Mouse (Mus musculus) embryonic facial prominence, embryonic 10.5 days (tissue): ENCODE results near the gene Asb6. TPM values are rescaled to one million over a fixed set of nuclear protein-coding genes. Genes with fewer than 3 reads are reported as not detected.
A peak's percentile ranks its signal among the peaks of the same experiment; 100 is the strongest.

Experiments
- DNase-seq: peaks from one replicate; pipeline ENCODE4 v3.0.0-alpha.2; 2017; ENCODE audit warnings: low spot score
- H3K27ac ChIP-seq: fragments of 300-500 bp; sonication (generic); replicated peaks from 2 replicates; pipeline ENCODE4 v1.5.1; 2016; ENCODE audit warnings: mild to moderate bottlenecking
- H3K27me3 ChIP-seq: fragments of 300-500 bp; sonication (generic); replicated peaks from 2 replicates; pipeline ENCODE4 v1.6.1; 2016; ENCODE audit warnings: low read depth, mild to moderate bottlenecking; ENCODE audit not compliant: poor library complexity, severe bottlenecking
- H3K36me3 ChIP-seq: fragments of 300-500 bp; sonication (generic); replicated peaks from 2 replicates; pipeline ENCODE4 v1.6.1; 2016; ENCODE audit warnings: mild to moderate bottlenecking, moderate library complexity
- H3K4me1 ChIP-seq: fragments of 300-500 bp; sonication (generic); 2 replicates; pipeline ENCODE4 v1.6.1; 2016
- H3K4me3 ChIP-seq: fragments of 300-500 bp; sonication (generic); 2 replicates; pipeline ENCODE4 v1.5.1; 2016; ENCODE audit warnings: mild to moderate bottlenecking, moderate library complexity
- H3K9me3 ChIP-seq: fragments of 300-500 bp; sonication (generic); 2 replicates; pipeline ENCODE4 v1.6.1; 2016; ENCODE audit warnings: mild to moderate bottlenecking
- WGBS: fragments of 180-500 bp; shearing (Covaris S2); methylation state at CpG from one replicate; pipeline ENCODE4 v1.1.7; 2016; 5-methylcytosine and 5-hydroxymethylcytosine counted together
- polyA plus RNA-seq: library from polyadenylated mRNA; unstranded; fragments of >200 nt; fragmentation: Nextera tagmentation; extraction: Ambion mirVana; gene quantifications from 2 replicates; pipeline ENCODE4 v1.2.1, GENCODE M21; 2016

Asb6 gene
- polyA plus RNA-seq, result 53.9 and 56.0 TPM in 2 replicates

GRCm38 (mm10) chr2:30830283-30830795 lies at the start of gene Asb6:
Asb6 (minus strand) TSS chr2:30830333.
- Histone ChIP-seq H3K4me1 (peaks cover 80% of the 10 kb centered on the region), H3K9me3 (no peaks in the 10 kb centered on the region), H3K27me3 (no peaks in the 10 kb centered on the region), H3K4me3 (no peak within 1 kb of the TSS; the same call in 1 of the 2 replicates), H3K27ac (peak within 1 kb of the TSS; percentile 79), H3K36me3 (peaks cover 15% of the 10 kb centered on the region)
- peak; percentile 79 for DNase-seq
- WGBS, result 8% methylated on average over 4 of the region's 4 CpGs

DNA sequence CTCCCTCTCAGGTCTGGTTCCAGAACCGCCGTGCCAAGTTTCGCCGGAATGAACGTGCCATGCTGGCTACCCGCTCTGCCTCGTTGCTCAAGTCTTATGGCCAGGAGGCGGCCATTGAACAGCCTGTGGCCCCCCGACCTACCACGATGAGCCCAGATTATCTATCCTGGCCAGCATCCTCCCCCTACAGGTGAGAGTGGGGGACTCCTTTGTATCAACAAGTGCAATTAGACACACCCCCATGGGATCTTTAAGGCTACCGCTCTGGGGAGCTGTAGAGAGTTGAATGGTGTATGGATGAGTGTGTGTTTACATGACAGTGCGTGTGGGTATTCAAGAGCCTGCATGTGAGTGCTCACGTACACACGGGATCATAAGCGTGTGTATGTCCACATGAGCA lies 49.3 kb upstream of the Asb6 start:
- H3K36me3 ChIP-seq, result peaks cover 69% of the 10 kb centered on the region

DNA sequence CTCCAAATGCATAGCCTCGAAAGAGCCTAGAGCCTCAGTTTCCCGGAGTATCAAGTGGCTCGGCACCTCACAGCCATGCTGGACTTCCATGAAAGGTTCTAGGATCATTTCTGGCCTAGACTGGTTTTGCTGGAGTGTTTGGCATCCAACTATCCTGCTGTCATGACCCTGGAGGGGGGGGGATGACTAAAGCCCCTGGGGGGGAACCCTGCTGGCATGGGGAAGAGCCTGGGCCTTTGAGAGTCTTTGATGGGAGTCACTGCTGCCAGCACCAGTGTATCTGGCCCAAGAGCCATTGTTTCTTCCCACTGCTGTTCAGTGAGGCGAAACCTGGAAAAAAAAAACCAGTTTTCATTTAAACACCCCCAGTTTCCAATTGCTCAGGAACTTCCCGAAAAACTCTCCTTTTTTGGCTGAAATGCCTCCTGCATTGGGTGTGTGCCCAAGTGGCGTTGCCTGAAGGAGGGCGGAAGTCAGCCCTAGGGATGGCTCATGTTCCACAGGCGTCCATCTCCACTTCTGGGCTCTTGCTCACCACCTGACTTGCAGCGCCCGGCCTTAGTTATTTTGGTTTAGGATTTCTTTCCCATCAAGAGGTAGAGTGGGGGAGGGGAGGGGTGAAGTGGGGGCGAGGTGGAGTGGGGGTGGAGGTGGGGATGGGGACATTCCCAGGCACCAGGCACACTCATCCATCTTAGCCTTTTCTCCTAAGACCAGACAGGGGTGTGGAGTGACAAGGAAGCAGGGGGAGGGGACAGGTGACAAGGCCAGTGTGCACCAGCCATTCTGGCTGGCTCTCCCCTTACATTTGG lies 45.7 kb upstream of the Asb6 start:
- peak overlapping the region; percentile 5; the same call in 1 of the 2 replicates for H3K4me3 ChIP-seq
- H3K4me1 ChIP-seq, result peaks cover 59% of the 10 kb centered on the region
- H3K9me3 ChIP-seq, result no peaks in the 10 kb centered on the region
- peaks cover 34% of the 10 kb centered on the region for H3K36me3 ChIP-seq
- H3K27ac ChIP-seq, result peak overlapping the region; percentile 79
- no peaks in the 10 kb centered on the region for H3K27me3 ChIP-seq
- WGBS, result 31% methylated on average over 11 of the region's 11 CpGs
- peak; percentile 64 for DNase-seq

More for the DNA sequence above, 49.3 kb upstream of the Asb6 start:
- no peak overlapping the region for H3K4me3 ChIP-seq
- no peak for DNase-seq
- no peaks in the 10 kb centered on the region for H3K27me3 ChIP-seq
- no peak overlapping the region for H3K27ac ChIP-seq
- 94% methylated on average over 15 of the region's 15 CpGs for WGBS
- no peaks in the 10 kb centered on the region for H3K9me3 ChIP-seq
- H3K4me1 ChIP-seq, result peaks cover 23% of the 10 kb centered on the region

DNA sequence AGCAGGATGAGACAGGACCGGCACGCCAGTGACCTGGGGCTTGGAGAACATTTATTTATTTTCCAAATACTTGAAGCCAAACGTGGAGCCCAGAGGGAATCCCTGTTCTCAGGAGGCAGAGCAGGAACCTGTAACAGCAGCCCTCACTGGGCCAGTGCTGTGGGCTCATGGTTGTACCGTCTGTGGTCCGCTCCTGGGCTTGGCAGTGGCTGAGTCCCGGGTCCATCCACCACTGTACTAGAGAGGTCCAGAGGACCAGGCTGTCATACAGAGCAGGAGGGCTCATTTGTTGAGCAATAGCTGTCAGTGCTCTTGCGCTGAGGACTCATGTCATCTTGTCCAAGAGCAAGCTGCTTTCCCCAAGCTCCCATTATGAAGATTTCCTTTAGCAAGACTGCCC lies 45.0 kb upstream of the Asb6 start:
- Histone ChIP-seq H3K27me3 (no peaks in the 10 kb centered on the region), H3K4me3 (peak overlapping the region; percentile 5; the same call in 1 of the 2 replicates), H3K36me3 (peaks cover 27% of the 10 kb centered on the region), H3K4me1 (peaks cover 65% of the 10 kb centered on the region), H3K27ac (peak overlapping the region; percentile 79), H3K9me3 (no peaks in the 10 kb centered on the region)
- WGBS, result 62% methylated on average over 7 of the region's 7 CpGs
- no peak for DNase-seq

DNA sequence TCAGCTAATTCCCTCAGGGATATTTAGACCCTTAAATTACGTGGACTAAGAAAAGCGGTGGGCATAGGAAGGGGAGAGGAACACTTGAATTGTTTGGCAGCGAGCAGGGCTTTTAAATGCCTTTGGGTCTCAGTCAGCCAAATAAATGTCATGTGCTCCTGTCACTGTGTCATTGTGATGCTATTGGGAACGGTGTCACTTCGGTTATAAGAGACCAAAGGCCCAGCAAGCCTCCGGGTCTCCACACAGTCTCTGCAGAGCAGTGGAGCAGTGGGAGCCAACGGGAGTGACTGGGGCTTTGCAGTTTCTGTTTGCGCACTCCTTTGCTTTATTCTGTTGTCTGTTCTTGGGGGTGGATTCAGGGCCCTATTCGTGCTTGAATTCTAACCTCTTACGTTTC lies 44.3 kb upstream of the Asb6 start:
- Histone ChIP-seq H3K4me3 (no peak overlapping the region), H3K9me3 (no peaks in the 10 kb centered on the region), H3K27ac (peak overlapping the region; percentile 79), H3K36me3 (peaks cover 21% of the 10 kb centered on the region), H3K27me3 (no peaks in the 10 kb centered on the region), H3K4me1 (peaks cover 68% of the 10 kb centered on the region)
- DNase-seq, result no peak
- 37% methylated on average over 10 of the region's 10 CpGs for WGBS

- Histone ChIP-seq H3K4me1 (peaks cover 68% of the 10 kb centered on the region), H3K27ac (peak overlapping the region; percentile 81), H3K27me3 (no peaks in the 10 kb centered on the region), H3K36me3 (peaks cover 18% of the 10 kb centered on the region), H3K9me3 (no peaks in the 10 kb centered on the region), H3K4me3 (no peak overlapping the region)
- peak; percentile 85 for DNase-seq
- WGBS, result 34% methylated on average over 6 of the region's 6 CpGs
Measured at GRCm38 (mm10) chr2:30872669-30873068, 42.5 kb upstream of the Asb6 start.

- H3K27me3 ChIP-seq, result no peaks in the 10 kb centered on the region
- peaks cover 20% of the 10 kb centered on the region for H3K36me3 ChIP-seq
- H3K4me3 ChIP-seq, result no peak overlapping the region
- peaks cover 74% of the 10 kb centered on the region for H3K4me1 ChIP-seq
- WGBS, result 75% methylated on average over 8 of the region's 8 CpGs
- no peaks in the 10 kb centered on the region for H3K9me3 ChIP-seq
- H3K27ac ChIP-seq, result peak overlapping the region; percentile 71
- no peak for DNase-seq
Measured at GRCm38 (mm10) chr2:30870863-30871262, 40.7 kb upstream of the Asb6 start.

DNA sequence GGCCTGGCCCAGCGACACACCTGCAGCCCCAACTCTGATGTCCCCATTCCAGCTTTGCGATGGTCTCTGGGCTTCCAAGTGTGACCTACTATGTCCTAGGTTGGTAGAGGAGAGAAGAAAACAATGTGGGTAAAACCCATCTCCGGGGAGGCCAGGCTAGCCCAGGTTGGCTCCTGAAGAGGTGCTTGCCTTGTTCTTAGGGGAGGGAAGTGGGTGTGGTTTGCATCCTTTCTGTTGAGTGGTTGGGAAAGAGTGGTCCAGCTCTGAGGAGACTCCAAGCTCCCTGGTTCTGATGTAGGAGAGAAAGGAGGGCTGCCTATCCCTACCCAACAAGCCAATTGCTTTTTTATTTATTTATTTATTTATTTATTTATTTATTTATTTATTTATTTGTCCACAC lies 35.3 kb upstream of the Asb6 start:
- Histone ChIP-seq H3K4me3 (peak overlapping the region; percentile 53), H3K27me3 (peaks cover 17% of the 10 kb centered on the region), H3K36me3 (peaks cover 25% of the 10 kb centered on the region), H3K27ac (peak overlapping the region; percentile 87), H3K9me3 (no peaks in the 10 kb centered on the region), H3K4me1 (peaks cover 74% of the 10 kb centered on the region)
- WGBS, result 48% methylated on average over 3 of the region's 3 CpGs
- no peak for DNase-seq

DNA sequence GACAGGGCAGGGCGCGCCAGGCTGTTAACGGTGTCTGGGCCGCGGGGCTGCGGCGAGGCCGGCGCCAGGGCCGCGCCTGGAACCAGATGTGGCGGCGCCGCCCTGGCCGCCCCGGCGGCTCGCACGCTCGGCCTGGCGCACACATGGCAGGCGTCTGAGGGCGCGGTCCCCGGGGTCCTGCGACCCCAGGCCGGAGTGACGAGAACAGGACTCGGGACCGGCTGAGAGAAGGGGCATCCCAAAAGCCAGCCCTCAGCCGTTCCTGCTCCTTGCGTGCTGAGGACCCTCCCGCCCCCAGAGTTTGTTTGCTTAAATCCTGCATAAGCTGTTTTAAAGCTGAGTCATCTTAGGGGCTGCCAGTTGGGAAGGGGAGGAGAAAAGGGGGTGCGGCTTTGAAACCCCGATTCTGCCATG lies 34.8 kb upstream of the Asb6 start:
- Histone ChIP-seq H3K9me3 (no peaks in the 10 kb centered on the region), H3K36me3 (peaks cover 25% of the 10 kb centered on the region), H3K4me3 (peak overlapping the region; percentile 53), H3K27ac (peak overlapping the region; percentile 87), H3K4me1 (peaks cover 70% of the 10 kb centered on the region), H3K27me3 (peaks cover 17% of the 10 kb centered on the region)
- WGBS, result 2% methylated on average over 35 of the region's 35 CpGs
- peak; percentile 73 for DNase-seq

GRCm38 (mm10) chr2:30863574-30863973 lies 33.4 kb upstream of the Asb6 start:
- H3K27me3 ChIP-seq, result peaks cover 17% of the 10 kb centered on the region
- H3K4me1 ChIP-seq, result peaks cover 82% of the 10 kb centered on the region
- peaks cover 17% of the 10 kb centered on the region for H3K36me3 ChIP-seq
- H3K27ac ChIP-seq, result peak overlapping the region; percentile 87
- no peaks in the 10 kb centered on the region for H3K9me3 ChIP-seq
- no peak overlapping the region for H3K4me3 ChIP-seq
- 61% methylated on average over 9 of the region's 9 CpGs for WGBS
- DNase-seq, result no peak

DNA sequence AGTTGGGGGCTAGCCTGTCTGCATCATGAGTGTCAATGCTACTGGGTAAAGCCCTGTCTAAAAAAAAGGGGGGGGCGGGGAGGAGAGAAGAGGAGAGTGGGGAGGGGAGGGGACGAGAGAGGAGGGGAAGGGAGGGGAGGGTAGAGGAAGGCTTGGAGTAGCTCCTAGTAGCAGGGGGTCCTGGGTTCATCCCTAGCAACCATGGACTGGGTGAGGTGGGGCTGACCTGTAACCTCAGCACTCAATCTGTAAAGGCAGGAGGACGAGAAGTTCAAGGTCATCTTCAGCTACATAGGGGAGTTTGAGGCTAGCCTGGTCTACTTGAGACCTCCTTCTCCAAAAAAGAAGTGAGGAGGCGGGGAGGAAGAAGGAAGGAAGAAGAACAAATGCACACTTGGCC lies 31.9 kb upstream of the Asb6 start:
- Histone ChIP-seq H3K4me3 (no peak overlapping the region), H3K4me1 (peaks cover 93% of the 10 kb centered on the region), H3K9me3 (no peaks in the 10 kb centered on the region), H3K36me3 (peaks cover 6% of the 10 kb centered on the region; the same call in 1 of the 2 replicates), H3K27me3 (peaks cover 17% of the 10 kb centered on the region), H3K27ac (no peak overlapping the region)
- WGBS, result 71% methylated on average over 4 of the region's 4 CpGs
- DNase-seq, result no peak

GRCm38 (mm10) chr2:30859782-30860181 lies 29.6 kb upstream of the Asb6 start:
- Histone ChIP-seq H3K36me3 (0 out of 2 replicates have a peak, but pooled peaks cover 11% of the 10 kb centered on the region), H3K4me3 (no peak overlapping the region), H3K27me3 (peaks cover 10% of the 10 kb centered on the region), H3K27ac (peak overlapping the region; percentile 69), H3K9me3 (no peaks in the 10 kb centered on the region), H3K4me1 (peaks cover 89% of the 10 kb centered on the region)
- no peak for DNase-seq
- 83% methylated on average over 5 of the region's 5 CpGs for WGBS

GRCm38 (mm10) chr2:30857076-30857475 lies 26.9 kb upstream of the Asb6 start:
- Histone ChIP-seq H3K36me3 (0 out of 2 replicates have a peak, but pooled peaks cover 19% of the 10 kb centered on the region), H3K27me3 (no peaks in the 10 kb centered on the region), H3K4me1 (peaks cover 89% of the 10 kb centered on the region), H3K9me3 (no peaks in the 10 kb centered on the region), H3K4me3 (no peak overlapping the region), H3K27ac (no peak overlapping the region)
- WGBS, result 72% methylated on average over 6 of the region's 6 CpGs
- no peak for DNase-seq
